Mouse (Mus musculus) splenic B cell, adult 2 months (primary cell): ENCODE measurements around the gene Rsrc2.

Source experiments
- DNase-seq: peaks from one replicate; pipeline ENCODE4 v3.0.0-alpha.2; 2011; ENCODE audit warnings: low read depth, low spot score
- H3K27me3 ChIP-seq: 2 replicates; pipeline ENCODE4 v1.6.1; 2012; ENCODE audit warnings: mild to moderate bottlenecking, low read length, moderate library complexity, mixed read lengths; ENCODE audit not compliant: control insufficient read depth, poor library complexity, insufficient read depth, severe bottlenecking
- H3K36me3 ChIP-seq: 2 replicates; pipeline ENCODE4 v1.6.1; 2012; ENCODE audit warnings: mild to moderate bottlenecking, low read length, moderate library complexity, mixed read lengths; ENCODE audit not compliant: control insufficient read depth, poor library complexity, insufficient read depth, severe bottlenecking

The Rsrc2 gene

GRCm38 (mm10) chr5:123679546-123680263 is 69.5 kb downstream of the Rsrc2 start:
- DNase-seq = no peak
- Histone ChIP-seq H3K27me3 (no peaks in the 10 kb centered on the region), H3K36me3 (no peaks in the 10 kb centered on the region)

DNA sequence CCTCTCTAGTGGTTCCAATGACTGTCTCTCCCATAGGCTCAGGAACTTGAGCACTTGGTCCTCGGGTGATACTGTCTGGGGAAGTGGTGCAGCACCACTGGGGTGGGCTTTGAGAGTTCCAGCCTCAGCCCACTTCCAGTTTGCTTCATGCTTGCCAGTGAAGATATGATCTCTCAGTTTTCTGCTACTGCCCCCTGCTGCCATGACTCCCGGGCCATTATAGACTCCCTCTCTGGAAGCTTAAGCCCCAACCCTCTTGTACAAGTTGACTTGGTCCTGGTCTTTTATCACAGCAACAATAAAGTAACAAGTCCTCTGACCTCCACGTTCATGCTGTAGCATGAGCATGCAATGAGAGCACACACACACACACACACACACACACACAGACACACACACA is 70.1 kb downstream of the Rsrc2 start:
- Histone ChIP-seq H3K27me3 (no peaks in the 10 kb centered on the region), H3K36me3 (no peaks in the 10 kb centered on the region)
- no peak for DNase-seq
